Mouse (Mus musculus): ENCODE results near the gene Rasgef1c.

DNA sequence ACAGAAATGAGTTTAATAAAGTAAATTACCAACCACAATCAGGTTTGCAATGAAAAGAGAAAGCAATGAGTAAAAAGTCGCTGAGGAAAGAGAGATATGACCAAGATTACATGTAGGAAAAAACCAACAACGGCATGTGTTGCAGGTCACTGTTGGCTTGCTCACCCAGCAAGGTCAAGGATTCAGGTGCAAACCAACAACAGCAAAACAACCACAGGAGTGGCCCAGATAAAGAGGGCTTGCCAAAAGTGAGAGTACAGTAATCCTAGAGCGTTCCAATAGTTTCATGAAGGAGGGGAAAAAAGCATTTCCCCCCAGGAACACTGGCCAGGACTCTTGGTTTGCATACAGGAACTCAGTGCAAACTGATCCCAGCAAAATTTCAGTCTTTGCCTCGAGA lies 94.8 kb downstream of the Rasgef1c start:
- TF ChIP-seq CTCF (IDR thresholded peaks at IDR 0.05; ENCODE audit: low read depth) (no peak), EP300 (IDR thresholded peaks at IDR 0.05; ENCODE audit: low read depth) (no peak)

Data from liver, embryonic 14.5 days (tissue).